Mouse (Mus musculus): ENCODE measurements at regions not wholly inside any gene's neighbourhood (a gene's known extent, or its start where the extent isn't known, plus 50 kb on each side); places are given as distances from the start of the nearest gene placed in this dataset.

DNA sequence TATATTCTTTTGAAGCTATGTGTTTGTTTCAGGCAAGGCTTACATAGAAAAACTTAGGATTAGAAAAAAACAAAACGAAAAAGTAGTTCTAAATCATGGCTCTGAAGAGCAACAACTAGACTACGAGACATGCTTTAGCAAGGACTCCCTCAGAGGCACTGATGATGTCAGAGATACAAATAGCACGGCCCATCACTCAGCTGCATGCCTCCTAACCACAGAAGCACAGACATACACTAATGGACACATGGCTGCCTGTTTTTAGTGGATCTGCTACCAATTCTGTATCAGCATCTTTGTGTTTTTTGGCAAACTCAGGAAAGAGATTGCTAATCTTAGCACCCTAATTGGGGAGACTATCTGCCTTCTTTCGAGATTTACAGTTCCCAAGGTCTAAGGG, 138.6 kb upstream of the Nt5c1b start:
- no peak for DNase-seq (ENCODE audit: extremely low spot score, low spot score)

DNA sequence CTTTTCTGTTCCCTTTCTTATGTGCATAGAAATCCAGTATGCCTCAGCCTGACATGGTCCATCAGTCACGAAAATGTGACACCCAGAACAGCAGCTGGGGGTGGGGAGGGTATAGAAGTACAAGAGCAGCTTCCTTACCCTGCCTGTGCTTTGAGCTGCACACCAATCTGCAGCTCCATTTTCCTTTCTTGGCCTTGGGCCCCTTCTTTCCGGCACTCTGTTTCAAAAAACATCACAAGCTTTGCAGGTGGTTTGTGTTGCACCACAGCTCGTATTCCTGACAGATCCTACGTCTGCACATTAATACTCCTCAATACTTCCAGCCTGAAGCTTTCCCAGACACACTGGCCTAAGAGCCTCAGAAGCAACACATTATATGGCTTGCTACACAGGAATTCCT, 138.1 kb upstream of the Nt5c1b start:
- DNase-seq (ENCODE audit: extremely low spot score, low spot score) = no peak

GRCm38 (mm10) chr12:10248110-10248509, 121.7 kb upstream of the Nt5c1b start:
- no peak for DNase-seq (ENCODE audit: extremely low spot score, low spot score)

DNA sequence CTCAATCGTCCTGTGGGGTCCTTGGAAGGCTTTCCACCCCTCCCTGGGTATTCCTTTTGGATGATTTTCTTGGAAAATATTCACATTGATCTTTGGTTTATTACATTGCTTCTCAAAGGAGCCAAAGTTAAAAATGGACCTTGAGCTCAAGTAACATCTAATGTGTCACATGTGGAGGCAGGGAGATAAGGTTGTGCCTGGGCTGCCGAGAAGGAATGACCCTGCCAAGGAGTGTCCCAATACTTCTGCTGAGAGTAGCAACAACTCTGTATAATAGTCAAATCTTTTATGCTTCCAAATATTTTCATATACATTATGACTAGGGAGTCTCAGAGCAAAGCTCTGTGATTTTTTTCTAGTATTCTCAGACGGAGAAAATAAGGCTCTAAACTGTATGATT, 113.4 kb upstream of the Nt5c1b start:
- no peak for DNase-seq (ENCODE audit: extremely low spot score, low spot score)

DNA sequence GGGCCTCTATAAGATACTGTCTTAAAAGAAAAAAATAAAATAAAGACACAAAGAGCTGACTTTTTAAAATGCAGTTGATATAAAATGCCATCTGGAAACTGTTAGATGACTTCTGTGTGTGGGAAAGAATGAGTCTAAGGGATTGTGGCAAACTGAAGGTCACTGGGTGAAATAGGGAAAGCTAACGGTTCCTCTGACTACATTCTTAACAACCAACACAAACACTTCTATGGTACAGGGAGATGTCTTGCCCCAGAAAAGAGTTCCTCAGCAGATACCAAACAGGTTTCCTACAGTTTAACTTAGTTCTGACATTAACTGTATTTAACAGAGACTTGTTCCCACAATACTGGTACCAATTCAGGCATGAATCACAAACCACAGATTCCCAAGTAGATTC, 103.6 kb upstream of the Nt5c1b start:
- no peak for DNase-seq (ENCODE audit: extremely low spot score, low spot score)

DNA sequence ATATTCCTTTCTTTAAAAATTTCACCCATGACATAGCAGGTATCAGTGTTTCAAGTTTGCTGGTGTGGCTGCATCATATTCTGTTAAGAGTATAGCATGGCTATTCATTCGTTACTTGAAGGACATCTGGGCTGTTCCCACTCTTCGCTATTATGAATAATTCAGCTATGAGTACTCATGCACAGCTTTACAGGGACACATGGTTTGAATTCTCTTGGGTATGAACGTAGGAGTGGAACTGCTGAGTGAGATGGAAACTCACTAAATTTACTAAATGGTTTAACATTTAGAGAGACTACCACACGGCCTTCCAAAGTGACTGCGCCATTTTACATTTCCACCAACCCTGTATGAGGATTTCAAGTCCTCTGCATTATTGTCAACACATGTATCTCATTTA, 97.7 kb upstream of the Nt5c1b start:
- no peak for DNase-seq (ENCODE audit: extremely low spot score, low spot score)

- no peak for DNase-seq (ENCODE audit: extremely low spot score, low spot score)
These were observed 94.5 kb upstream of the Nt5c1b start for GRCm38 (mm10) chr12:10275226-10275625.

DNA sequence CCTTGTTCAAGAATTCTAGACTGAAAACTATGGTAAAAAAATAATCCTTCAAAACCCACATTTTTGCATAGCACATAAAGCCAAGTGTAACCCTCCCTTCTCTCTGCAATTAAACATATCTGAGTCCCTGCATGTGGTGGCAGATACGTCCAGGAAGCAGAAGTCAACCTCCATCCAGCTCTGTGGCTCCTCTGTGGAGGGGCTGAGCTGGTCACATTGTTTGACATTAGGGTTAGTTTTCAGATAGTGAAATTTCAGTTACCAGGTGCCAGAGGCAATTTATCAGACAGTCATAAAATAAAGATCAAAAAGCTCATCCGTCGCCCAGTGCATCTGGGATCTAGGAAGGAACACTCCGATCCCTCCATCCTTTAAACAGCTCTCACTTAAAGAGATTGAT, 77.1 kb upstream of the Nt5c1b start:
- no peak for DNase-seq (ENCODE audit: extremely low spot score, low spot score)

- no peak for DNase-seq (ENCODE audit: extremely low spot score, low spot score)
These were observed 63.8 kb upstream of the Nt5c1b start for GRCm38 (mm10) chr12:10305970-10306369.
